Mouse (Mus musculus) hindbrain, postnatal 0 days (tissue): ENCODE results near the gene Qrich2. TPM values are rescaled to one million over a fixed set of nuclear protein-coding genes. Genes with fewer than 3 reads are reported as not detected.

Source experiments
- ATAC-seq: fragments of 200-750 bp; cut with Nextera tagmentation; 2 replicates; pipeline ENCODE4 v1.8.0; 2017; ENCODE audit warnings: mild to moderate bottlenecking, moderate TSS enrichment, moderate library complexity
- DNase-seq: peaks from one replicate; pipeline ENCODE4 v3.0.0-alpha.2; 2015; ENCODE audit warnings: low spot score
- H3K27ac ChIP-seq: fragments of 300-500 bp; sonication (generic); 2 replicates; pipeline ENCODE4 v1.5.1; 2014; ENCODE audit warnings: mild to moderate bottlenecking
- H3K27me3 ChIP-seq: fragments of 300-500 bp; sonication (generic); 2 replicates; pipeline ENCODE4 v1.6.1; 2014; ENCODE audit warnings: low read length, mixed read lengths; ENCODE audit not compliant: insufficient read depth
- H3K36me3 ChIP-seq: fragments of 300-500 bp; sonication (generic); 2 replicates; pipeline ENCODE4 v1.6.1; 2014; ENCODE audit warnings: low read length, mixed read lengths; ENCODE audit not compliant: insufficient read depth
- H3K4me1 ChIP-seq: fragments of 300-500 bp; sonication (generic); 2 replicates; pipeline ENCODE4 v1.6.1; 2014; ENCODE audit warnings: antibody characterized with exemption, low read length, mixed read lengths; ENCODE audit not compliant: insufficient read depth
- H3K4me2 ChIP-seq: fragments of 300-500 bp; sonication (generic); 2 replicates; pipeline ENCODE4 v1.6.1; 2014; ENCODE audit warnings: low read depth, mild to moderate bottlenecking, low read length, moderate library complexity, mixed read lengths
- H3K4me3 ChIP-seq: fragments of 300-500 bp; sonication (generic); 2 replicates; pipeline ENCODE4 v1.5.1; 2014; ENCODE audit warnings: low read length
- H3K9ac ChIP-seq: fragments of 300-500 bp; sonication (generic); replicated peaks from 2 replicates; pipeline ENCODE4 v1.6.1; 2014; ENCODE audit warnings: mild to moderate bottlenecking, low read length, moderate library complexity, mixed read lengths
- H3K9me3 ChIP-seq: fragments of 300-500 bp; sonication (generic); 2 replicates; pipeline ENCODE4 v1.6.1; 2016; ENCODE audit warnings: low read length, mixed read lengths
- CTCF ChIP-seq: IDR thresholded peaks from 2 replicates; pipeline ENCODE4 v1.5.1; 2016; ENCODE audit warnings: antibody characterized with exemption, control low read depth, low read depth
- WGBS: fragments of 180-500 bp; shearing (Covaris S2); extraction: QIAGEN DNeasy Blood & Tissue Kit; methylation state at CpG from one replicate; pipeline ENCODE4 v1.1.7; 2014; 5-methylcytosine and 5-hydroxymethylcytosine counted together
- polyA plus RNA-seq: library from polyadenylated mRNA; unstranded; fragments of >200 nt; fragmentation: Nextera tagmentation; extraction: Ambion mirVana; gene quantifications from 2 replicates; pipeline ENCODE4 v1.2.1, GENCODE M21; 2015
- total RNA-seq: library from RNA; depleted of rRNA; stranded (reverse); fragments of >200 nt; gene quantifications from 2 replicates; pipeline ENCODE4 v1.2.3, GENCODE M21; 2014

Qrich2 gene
- total and polyA plus RNA-seq, 2 experiments from 2014 or later = 0.31 TPM; not detected in 1

DNA sequence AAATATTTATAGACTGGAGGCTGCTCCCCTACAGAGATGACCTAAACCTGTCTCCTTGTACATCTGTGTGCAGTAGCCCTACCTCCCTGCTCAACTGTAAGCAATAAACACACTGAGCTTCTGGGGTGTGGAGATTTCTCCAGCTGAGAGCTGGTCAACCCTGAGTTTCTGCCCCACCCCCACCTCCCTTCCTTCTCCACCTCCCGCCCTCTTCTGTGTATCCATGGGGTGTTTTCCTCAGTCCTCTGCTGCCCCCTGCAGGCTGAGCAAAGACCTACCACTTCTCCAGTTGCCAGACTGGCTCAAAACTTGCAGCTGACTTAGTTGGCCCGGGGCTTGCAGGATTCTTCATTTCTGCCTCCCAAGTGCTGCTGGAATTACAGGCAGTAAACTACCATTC is 2.2 kb downstream of the Qrich2 start:
- WGBS = 12% methylated on average over 2 of the region's 2 CpGs
- Histone ChIP-seq H3K36me3 (no peaks in the 10 kb centered on the region), H3K4me1 (no peaks in the 10 kb centered on the region), H3K27ac (no peak overlapping the region), H3K4me3 (no peak overlapping the region), H3K9ac (no peak overlapping the region), H3K4me2 (no peak overlapping the region), H3K27me3 (no peaks in the 10 kb centered on the region), H3K9me3 (no peaks in the 10 kb centered on the region)
- peak; percentile 84 for TF ChIP-seq CTCF
- ATAC-seq = peak; percentile 83; the same call in 1 of the 2 replicates
- DNase-seq = peak; percentile 86

DNA sequence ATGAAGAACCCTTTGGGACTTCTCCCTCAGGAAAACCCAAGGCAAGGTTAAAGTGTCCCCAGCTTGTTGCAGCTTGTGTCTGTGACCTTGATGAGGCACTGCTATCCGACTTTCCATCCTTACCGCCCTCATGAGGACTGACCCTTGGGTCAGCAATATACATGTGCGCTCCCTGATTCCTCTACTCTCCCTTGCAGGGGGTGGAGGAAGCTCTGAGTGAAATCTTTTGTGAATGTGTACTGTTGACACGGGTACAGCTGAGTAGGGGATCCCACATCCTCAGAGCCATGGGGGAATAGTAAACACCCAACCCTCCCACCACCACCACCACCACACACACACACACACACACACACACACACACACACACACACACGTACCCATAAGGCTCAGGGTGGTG is 2.7 kb downstream of the Qrich2 start:
- Histone ChIP-seq H3K4me3 (no peak overlapping the region), H3K36me3 (no peaks in the 10 kb centered on the region), H3K9me3 (no peaks in the 10 kb centered on the region), H3K4me1 (no peaks in the 10 kb centered on the region), H3K9ac (no peak overlapping the region), H3K4me2 (no peak overlapping the region), H3K27ac (no peak overlapping the region), H3K27me3 (no peaks in the 10 kb centered on the region)
- DNase-seq (no peak), ATAC-seq (peak; percentile 21; the same call in 1 of the 2 replicates)
- no peak for TF ChIP-seq CTCF
- WGBS = 59% methylated on average over 5 of the region's 5 CpGs

DNA sequence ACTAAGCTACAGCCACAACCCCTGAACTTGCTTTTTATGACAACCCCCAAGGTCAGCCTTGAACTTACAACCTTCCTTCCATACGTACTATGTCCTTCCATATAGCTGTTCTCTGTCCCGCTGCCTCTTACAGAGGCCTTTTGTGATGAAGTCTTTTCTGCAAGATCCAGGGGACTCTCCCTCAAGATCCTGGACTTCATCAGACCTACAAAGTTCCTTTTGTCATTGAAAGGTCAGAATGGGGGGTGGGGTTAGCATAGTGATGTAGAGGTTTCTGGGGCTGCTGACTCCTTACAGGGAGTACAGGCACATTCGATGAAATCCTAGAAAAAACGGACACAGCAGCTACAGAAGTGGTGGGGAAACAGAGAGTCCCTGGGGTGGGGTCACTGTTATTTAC is 6.3 kb downstream of the Qrich2 start:
- no peak for TF ChIP-seq CTCF
- no peak overlapping the region for H3K4me2 ChIP-seq
- H3K27me3 ChIP-seq = no peaks in the 10 kb centered on the region
- H3K9ac ChIP-seq = no peak overlapping the region
- no peaks in the 10 kb centered on the region for H3K4me1 ChIP-seq
- no peaks in the 10 kb centered on the region for H3K9me3 ChIP-seq
- no peak overlapping the region for H3K27ac ChIP-seq
- H3K4me3 ChIP-seq = no peak overlapping the region
- no peak for ATAC-seq
- no peak for DNase-seq
- 57% methylated on average over 4 of the region's 4 CpGs for WGBS
- H3K36me3 ChIP-seq = no peaks in the 10 kb centered on the region

DNA sequence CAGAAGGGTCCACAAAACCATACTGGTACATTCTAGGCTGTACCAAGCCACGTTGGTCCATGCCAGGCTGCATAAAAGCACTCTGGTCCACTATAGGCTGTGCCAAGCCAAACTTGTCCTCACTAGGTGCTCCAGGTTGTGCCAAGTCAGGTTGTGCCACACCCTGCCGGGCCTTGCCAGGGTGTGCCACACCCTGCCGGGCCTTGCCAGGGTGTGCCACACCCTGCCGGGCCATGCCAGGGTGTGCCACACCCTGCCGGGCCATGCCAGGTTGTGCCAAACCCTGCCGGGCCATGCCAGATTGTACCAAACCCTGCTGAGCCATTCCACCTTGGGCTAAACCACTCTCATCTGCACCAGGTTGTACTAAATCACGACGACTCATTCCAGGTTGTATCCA is 9.8 kb downstream of the Qrich2 start:
- no peaks in the 10 kb centered on the region for H3K4me1 ChIP-seq
- H3K9me3 ChIP-seq = no peaks in the 10 kb centered on the region
- H3K27ac ChIP-seq = no peak overlapping the region
- H3K27me3 ChIP-seq = no peaks in the 10 kb centered on the region
- WGBS = 86% methylated on average over 8 of the region's 8 CpGs
- no peak for ATAC-seq
- H3K4me2 ChIP-seq = no peak overlapping the region
- TF ChIP-seq CTCF = no peak
- H3K9ac ChIP-seq = no peak overlapping the region
- no peak overlapping the region for H3K4me3 ChIP-seq
- no peaks in the 10 kb centered on the region for H3K36me3 ChIP-seq
- no peak for DNase-seq

DNA sequence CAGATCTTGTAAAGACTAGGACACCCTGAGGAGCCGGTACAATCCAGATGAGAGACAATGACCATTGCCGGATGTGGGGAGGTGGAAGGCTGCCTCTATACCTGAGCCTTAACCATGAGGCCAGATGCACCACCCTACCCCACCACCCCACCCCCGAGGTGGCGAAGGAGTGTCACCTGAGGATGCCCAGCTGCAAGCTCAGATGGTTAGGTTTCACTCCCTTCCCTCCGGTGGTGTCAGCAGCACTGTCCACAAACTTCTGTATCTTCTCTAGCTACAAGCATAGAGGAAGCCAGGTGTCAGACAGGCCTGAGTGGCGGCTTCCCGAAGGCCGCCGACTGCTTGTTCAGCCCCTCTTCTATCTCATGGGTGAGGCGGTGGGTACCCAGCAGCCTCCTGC is 12.2 kb downstream of the Qrich2 start:
- no peak overlapping the region for H3K4me3 ChIP-seq
- H3K36me3 ChIP-seq = no peaks in the 10 kb centered on the region
- H3K4me1 ChIP-seq = no peaks in the 10 kb centered on the region
- H3K27me3 ChIP-seq = no peaks in the 10 kb centered on the region
- no peak overlapping the region for H3K9ac ChIP-seq
- H3K9me3 ChIP-seq = no peaks in the 10 kb centered on the region
- ATAC-seq (no peak), DNase-seq (no peak)
- no peak overlapping the region for H3K27ac ChIP-seq
- H3K4me2 ChIP-seq = no peak overlapping the region
- TF ChIP-seq CTCF = no peak
- WGBS = 91% methylated on average over 10 of the region's 10 CpGs

DNA sequence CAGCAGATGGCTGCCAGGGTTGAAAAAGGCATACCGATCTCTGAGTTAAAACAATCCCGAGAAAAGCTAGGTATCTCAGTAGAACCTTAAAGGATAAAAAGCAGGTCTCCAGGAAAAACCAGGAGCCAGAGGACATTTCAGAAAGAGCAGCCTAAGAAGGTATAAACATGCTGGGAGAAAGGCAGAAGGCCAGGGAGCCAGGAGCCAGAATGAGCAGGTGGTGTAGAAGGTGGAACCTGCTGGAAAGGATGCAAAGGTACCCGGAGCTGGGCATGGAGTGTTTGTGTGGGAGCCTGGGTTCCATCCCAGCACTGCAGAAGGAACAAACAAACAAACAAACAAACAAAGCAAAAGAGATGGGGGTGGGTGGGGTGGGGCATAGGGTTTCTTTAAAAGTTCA is 16.7 kb downstream of the Qrich2 start:
- Histone ChIP-seq H3K4me3 (no peak overlapping the region), H3K36me3 (no peaks in the 10 kb centered on the region), H3K9me3 (no peaks in the 10 kb centered on the region), H3K4me1 (peaks cover 5% of the 10 kb centered on the region; the same call in 1 of the 2 replicates), H3K27ac (no peak overlapping the region), H3K27me3 (peaks cover 9% of the 10 kb centered on the region; the same call in 1 of the 2 replicates), H3K9ac (no peak overlapping the region), H3K4me2 (no peak overlapping the region)
- no peak for ATAC-seq
- WGBS = 98% methylated on average over 3 of the region's 3 CpGs
- no peak for TF ChIP-seq CTCF
- no peak for DNase-seq

DNA sequence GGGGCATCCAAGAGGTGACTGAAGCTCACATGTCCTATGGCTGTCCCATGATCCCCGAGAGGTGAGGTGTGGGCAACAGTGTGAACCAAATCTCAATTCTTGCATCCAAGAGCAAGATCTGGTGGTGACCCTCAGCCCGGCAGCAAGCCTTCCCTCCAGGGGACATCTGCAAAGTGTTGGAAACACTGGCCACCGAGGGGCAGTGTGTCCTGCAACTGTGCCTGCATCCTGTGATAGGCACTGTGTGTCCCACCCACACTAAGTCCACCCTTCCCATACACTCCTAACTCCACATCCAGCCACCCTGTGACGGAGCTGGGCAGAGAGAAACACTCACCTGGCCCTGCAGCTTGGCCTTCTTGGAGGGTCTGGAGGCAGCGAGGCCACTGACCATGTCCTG is 18.2 kb downstream of the Qrich2 start:
- Histone ChIP-seq H3K4me1 (peaks cover 5% of the 10 kb centered on the region; the same call in 1 of the 2 replicates), H3K9me3 (no peaks in the 10 kb centered on the region), H3K4me2 (no peak overlapping the region), H3K27ac (no peak overlapping the region), H3K9ac (no peak overlapping the region), H3K27me3 (peaks cover 9% of the 10 kb centered on the region; the same call in 1 of the 2 replicates), H3K4me3 (no peak overlapping the region), H3K36me3 (no peaks in the 10 kb centered on the region)
- DNase-seq = no peak
- ATAC-seq = no peak
- WGBS = 76% methylated on average over 5 of the region's 5 CpGs
- TF ChIP-seq CTCF = peak; percentile 47
